Mouse (Mus musculus) granulocyte monocyte progenitor cell, adult 5-6 weeks (primary cell): Measurements from ENCODE around the gene Dlgap4. TPM values are rescaled to one million over a fixed set of nuclear protein-coding genes. Genes with fewer than 3 reads are reported as not detected.
"Not testable (repeated sequence)": the region's sequence is repeated elsewhere in the genome, so short reads cannot be mapped to it uniquely, and the experiment has no call there.

Experiments used
- ATAC-seq: replicated peaks from 2 replicates; pipeline ENCODE4 v1.8.0; 2016; ENCODE audit warnings: mild to moderate bottlenecking, moderate TSS enrichment, inconsistent platforms; ENCODE audit not compliant: poor library complexity, severe bottlenecking
- total RNA-seq, 2 experiments: library from RNA; stranded (forward) in 1 of 2; stranded (reverse) in 1 of 2; fragments of 200-712, 200-1000 nt in 1 of 2; fragments of >200 nt in 1 of 2; fragmentation: Nextera tagmentation in 1 of 2; gene quantifications; 2 replicates each; pipeline ENCODE4 v1.2.3; 2014 to 2017

Dlgap4 gene
- total RNA-seq, 2 experiments from 2014 or later = 3.7 to 21.3 TPM

GRCm38 (mm10) chr2:156783349-156783728 is 169.8 kb downstream of the Dlgap4 start:
- ATAC-seq = no peak

- ATAC-seq = no peak
These were observed 170.6 kb downstream of the Dlgap4 start for GRCm38 (mm10) chr2:156784016-156784585.

GRCm38 (mm10) chr2:156784891-156785290 is 171.4 kb downstream of the Dlgap4 start:
- no peak for ATAC-seq

- not testable (repeated sequence) for ATAC-seq
These were observed 172.9 kb downstream of the Dlgap4 start for GRCm38 (mm10) chr2:156786369-156786768.

- no peak for ATAC-seq
These were observed 173.7 kb downstream of the Dlgap4 start for GRCm38 (mm10) chr2:156787090-156787775.

GRCm38 (mm10) chr2:156787776-156788105 is 174.2 kb downstream of the Dlgap4 start:
- peak; percentile 88 for ATAC-seq

GRCm38 (mm10) chr2:156788836-156789235 is 175.3 kb downstream of the Dlgap4 start:
- ATAC-seq = no peak

GRCm38 (mm10) chr2:156798516-156798915 is 185.0 kb downstream of the Dlgap4 start:
- ATAC-seq = no peak

GRCm38 (mm10) chr2:156801045-156801444 is 187.5 kb downstream of the Dlgap4 start:
- no peak for ATAC-seq

GRCm38 (mm10) chr2:156802116-156802515 is 188.6 kb downstream of the Dlgap4 start:
- not testable (repeated sequence) for ATAC-seq

- ATAC-seq = no peak
These were observed 190.3 kb downstream of the Dlgap4 start for GRCm38 (mm10) chr2:156803698-156804372.

- peak; percentile 17; the same call in 1 of the 2 replicates for ATAC-seq
These were observed 191.1 kb downstream of the Dlgap4 start for GRCm38 (mm10) chr2:156804589-156804988.

GRCm38 (mm10) chr2:156806886-156807285 is 193.4 kb downstream of the Dlgap4 start:
- no peak for ATAC-seq

- ATAC-seq = peak; percentile 87
These were observed 196.1 kb downstream of the Dlgap4 start for GRCm38 (mm10) chr2:156809579-156809978.

- no peak for ATAC-seq
These were observed 197.2 kb downstream of the Dlgap4 start for GRCm38 (mm10) chr2:156810716-156811115.

GRCm38 (mm10) chr2:156811556-156811955 is 198.1 kb downstream of the Dlgap4 start:
- ATAC-seq = no peak

Other genes starting within 250 kb of the Dlgap4 start
- 1.0 TPM in 1 of 2 replicates, not detected in the other for gene Epb41l1, start 192.8 kb upstream of the Dlgap4 start, total RNA-seq (2014; fragmentation: Nextera tagmentation)
- 0.34 TPM in 1 of 2 replicates, not detected in the other for gene Epb41l1, start 192.8 kb upstream of the Dlgap4 start, total RNA-seq (2017)
- 15.2 and 16.6 TPM in 2 replicates for gene Aar2, start 66.1 kb upstream of the Dlgap4 start, total RNA-seq (2014; fragmentation: Nextera tagmentation)
- gene Aar2, start 66.1 kb upstream of the Dlgap4 start, total RNA-seq (2017) = 10.9 and 13.3 TPM in 2 replicates
- gene Myl9, start 161.7 kb downstream of the Dlgap4 start, total RNA-seq (2014; fragmentation: Nextera tagmentation) = not detected in 2 replicates
- gene Myl9, start 161.7 kb downstream of the Dlgap4 start, total RNA-seq (2017) = not detected in 2 replicates
- 5.3 and 13.0 TPM in 2 replicates for gene Tgif2, start 226.3 kb downstream of the Dlgap4 start, total RNA-seq (2014; fragmentation: Nextera tagmentation)
- gene Tgif2, start 226.3 kb downstream of the Dlgap4 start, total RNA-seq (2017) = 11.8 and 13.4 TPM in 2 replicates
- 0.43 and 1.1 TPM in 2 replicates for gene 4930518I15Rik, start 244.2 kb downstream of the Dlgap4 start, total RNA-seq (2014; fragmentation: Nextera tagmentation)
- 0.41 and 0.47 TPM in 2 replicates for gene 4930518I15Rik, start 244.2 kb downstream of the Dlgap4 start, total RNA-seq (2017)
- 308 and 310 TPM in 2 replicates for gene Rab5if, start 249.4 kb downstream of the Dlgap4 start, total RNA-seq (2014; fragmentation: Nextera tagmentation)
- 250 and 257 TPM in 2 replicates for gene Rab5if, start 249.4 kb downstream of the Dlgap4 start, total RNA-seq (2017)